Mouse (Mus musculus): ENCODE measurements at regions not wholly inside any gene's neighbourhood (a gene's known extent, or its start where the extent isn't known, plus 50 kb on each side); places are given as distances from the start of the nearest gene placed in this dataset.

- no peak for DNase-seq (ENCODE audit: low spot score in 2 of 2)
Observed at GRCm38 (mm10) chr2:34111286-34111685, 223.5 kb upstream of the Mvb12b start.

- DNase-seq (ENCODE audit: low spot score in 2 of 2): no peak
Observed at GRCm38 (mm10) chr2:34110582-34110981, 222.8 kb upstream of the Mvb12b start.

GRCm38 (mm10) chr2:34107566-34108303, 220.0 kb upstream of the Mvb12b start:
- peak in 1 of 2 experiments; percentile 33 for DNase-seq (ENCODE audit: low spot score in 2 of 2)

GRCm38 (mm10) chr2:34106837-34107565, 219.3 kb upstream of the Mvb12b start:
- DNase-seq (ENCODE audit: low spot score in 2 of 2): no peak

GRCm38 (mm10) chr2:34106245-34106644, 218.5 kb upstream of the Mvb12b start:
- DNase-seq (ENCODE audit: low spot score in 2 of 2): no peak

- no peak for DNase-seq (ENCODE audit: low spot score in 2 of 2)
Observed at GRCm38 (mm10) chr2:34105271-34106051, 217.7 kb upstream of the Mvb12b start.

GRCm38 (mm10) chr2:34098004-34098547, 210.3 kb upstream of the Mvb12b start:
- DNase-seq (ENCODE audit: low spot score in 2 of 2): no peak

- DNase-seq (ENCODE audit: low spot score in 2 of 2): no peak
Observed at GRCm38 (mm10) chr2:34096561-34096960, 208.8 kb upstream of the Mvb12b start.

- peak in 1 of 2 experiments; percentile 8 for DNase-seq (ENCODE audit: low spot score in 2 of 2)
Observed at GRCm38 (mm10) chr2:34088832-34089231, 201.1 kb upstream of the Mvb12b start.

- DNase-seq (ENCODE audit: low spot score in 2 of 2): peak in 1 of 2 experiments; percentile 16
Observed at GRCm38 (mm10) chr2:34086130-34086529, 198.4 kb upstream of the Mvb12b start.

- DNase-seq (ENCODE audit: low spot score in 2 of 2): peak; percentile 22 to 27
Observed at GRCm38 (mm10) chr2:34084513-34084912, 196.8 kb upstream of the Mvb12b start.

GRCm38 (mm10) chr2:34082486-34082885, 194.7 kb upstream of the Mvb12b start:
- DNase-seq (ENCODE audit: low spot score in 2 of 2): no peak

GRCm38 (mm10) chr2:34080176-34080575, 192.4 kb upstream of the Mvb12b start:
- DNase-seq (ENCODE audit: low spot score in 2 of 2): no peak

- DNase-seq (ENCODE audit: low spot score in 2 of 2): no peak
Observed at GRCm38 (mm10) chr2:34079282-34079681, 191.5 kb upstream of the Mvb12b start.

GRCm38 (mm10) chr2:34078875-34079262, 191.1 kb upstream of the Mvb12b start:
- no peak for DNase-seq (ENCODE audit: low spot score in 2 of 2)

- no peak for DNase-seq (ENCODE audit: low spot score in 2 of 2)
Observed at GRCm38 (mm10) chr2:34078248-34078874, 190.6 kb upstream of the Mvb12b start.

GRCm38 (mm10) chr2:34076346-34076745, 188.6 kb upstream of the Mvb12b start:
- DNase-seq (ENCODE audit: low spot score in 2 of 2): no peak

GRCm38 (mm10) chr2:34074066-34074465, 186.3 kb upstream of the Mvb12b start:
- DNase-seq (ENCODE audit: low spot score in 2 of 2): no peak

- no peak for DNase-seq (ENCODE audit: low spot score in 2 of 2)
Observed at GRCm38 (mm10) chr2:34065592-34065991, 177.8 kb upstream of the Mvb12b start.

- DNase-seq (ENCODE audit: low spot score in 2 of 2): no peak
Observed at GRCm38 (mm10) chr2:34065090-34065489, 177.3 kb upstream of the Mvb12b start.

- DNase-seq (ENCODE audit: low spot score in 2 of 2): no peak
Observed at GRCm38 (mm10) chr2:34056552-34056951, 168.8 kb upstream of the Mvb12b start.

- DNase-seq (ENCODE audit: low spot score in 2 of 2): no peak
Observed at GRCm38 (mm10) chr2:34043064-34043463, 155.3 kb upstream of the Mvb12b start.

All from right cerebral cortex, postnatal 36 days (tissue).